Mouse (Mus musculus) liver, adult 2 months (tissue): ENCODE results near the gene Arid3b.

Source experiments
- CTCF ChIP-seq: fragments of 200-500 bp; IDR thresholded peaks from 2 replicates; pipeline ENCODE4 v1.5.1; 2011; ENCODE audit warnings: low read depth, low read length, control low read depth
- POLR2A ChIP-seq: fragments of 200-500 bp; IDR thresholded peaks from 2 replicates; pipeline ENCODE4 v1.6.1; 2011; ENCODE audit warnings: low read length, control low read depth; ENCODE audit not compliant: insufficient read depth; ENCODE audit errors: extremely low read depth

DNA sequence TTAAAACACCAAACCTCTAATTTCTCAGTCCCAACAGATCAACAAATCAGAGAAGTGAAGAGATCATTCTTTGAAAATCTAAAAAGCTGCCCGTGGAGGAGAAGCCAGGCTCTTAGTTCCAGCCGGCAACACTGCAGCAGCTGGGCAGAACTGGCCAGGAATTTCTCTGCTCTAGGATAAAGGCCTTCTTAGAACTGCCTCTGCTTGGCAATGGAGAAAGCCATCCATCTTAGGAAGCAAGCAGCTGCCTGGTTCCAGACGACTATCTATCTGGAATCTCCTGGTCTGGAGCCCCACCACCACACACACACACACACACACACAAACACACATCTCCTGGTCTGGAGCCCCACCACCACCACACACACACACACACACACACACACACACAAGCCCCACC is 21.7 kb downstream of the Arid3b start:
- TF ChIP-seq CTCF (no peak), POLR2A (no peak)
